Mouse (Mus musculus) neural tube, embryonic 15.5 days (tissue): ENCODE measurements around the gene Lrrc75b. TPM values are rescaled to one million over a fixed set of nuclear protein-coding genes. Genes with fewer than 3 reads are reported as not detected.
A peak's percentile ranks its signal among the peaks of the same experiment; 100 is the strongest.
"Not testable (repeated sequence)": the region's sequence is repeated elsewhere in the genome, so short reads cannot be mapped to it uniquely, and the experiment has no call there.

ENCODE experiments used
- ATAC-seq: fragments of 200-750 bp; cut with Nextera tagmentation; 2 replicates; pipeline ENCODE4 v1.8.0; 2017; ENCODE audit warnings: mild to moderate bottlenecking, moderate TSS enrichment, moderate library complexity; ENCODE audit not compliant: low FRiP score
- H3K27ac ChIP-seq: fragments of 300-500 bp; sonication (generic); replicated peaks from 2 replicates; pipeline ENCODE4 v1.5.1; 2015; ENCODE audit warnings: mild to moderate bottlenecking, inconsistent platforms
- H3K27me3 ChIP-seq: fragments of 300-500 bp; sonication (generic); replicated peaks from 2 replicates; pipeline ENCODE4 v1.6.1; 2015; ENCODE audit warnings: inconsistent platforms
- H3K36me3 ChIP-seq: fragments of 300-500 bp; sonication (generic); 2 replicates; pipeline ENCODE4 v1.6.1; 2015; ENCODE audit warnings: inconsistent platforms
- H3K4me1 ChIP-seq: fragments of 300-500 bp; sonication (generic); 2 replicates; pipeline ENCODE4 v1.6.1; 2015; ENCODE audit warnings: inconsistent platforms
- H3K4me2 ChIP-seq: fragments of 300-500 bp; sonication (generic); 2 replicates; pipeline ENCODE4 v1.6.1; 2015; ENCODE audit warnings: inconsistent platforms, mild to moderate bottlenecking, moderate library complexity
- H3K4me3 ChIP-seq: fragments of 300-500 bp; sonication (generic); replicated peaks from 2 replicates; pipeline ENCODE4 v1.5.1; 2015; ENCODE audit warnings: mild to moderate bottlenecking, inconsistent platforms
- H3K9ac ChIP-seq: fragments of 300-500 bp; sonication (generic); replicated peaks from 2 replicates; pipeline ENCODE4 v1.6.1; 2015; ENCODE audit warnings: mild to moderate bottlenecking, inconsistent platforms
- H3K9me3 ChIP-seq: fragments of 300-500 bp; sonication (generic); replicated peaks from 2 replicates; pipeline ENCODE4 v1.6.1; 2016; ENCODE audit warnings: inconsistent platforms
- WGBS: fragments of 180-500 bp; shearing (Covaris S2); methylation state at CpG from one replicate; pipeline ENCODE4 v1.1.7; 2015; ENCODE audit warnings: mixed read lengths; 5-methylcytosine and 5-hydroxymethylcytosine counted together
- polyA plus RNA-seq: library from polyadenylated mRNA; unstranded; fragments of >200 nt; fragmentation: Nextera tagmentation; extraction: Ambion mirVana; gene quantifications from 2 replicates; pipeline ENCODE4 v1.2.1, GENCODE M21; 2015

Lrrc75b gene
- polyA plus RNA-seq, 1 experiment from 2014 or later: 36.3 TPM

DNA sequence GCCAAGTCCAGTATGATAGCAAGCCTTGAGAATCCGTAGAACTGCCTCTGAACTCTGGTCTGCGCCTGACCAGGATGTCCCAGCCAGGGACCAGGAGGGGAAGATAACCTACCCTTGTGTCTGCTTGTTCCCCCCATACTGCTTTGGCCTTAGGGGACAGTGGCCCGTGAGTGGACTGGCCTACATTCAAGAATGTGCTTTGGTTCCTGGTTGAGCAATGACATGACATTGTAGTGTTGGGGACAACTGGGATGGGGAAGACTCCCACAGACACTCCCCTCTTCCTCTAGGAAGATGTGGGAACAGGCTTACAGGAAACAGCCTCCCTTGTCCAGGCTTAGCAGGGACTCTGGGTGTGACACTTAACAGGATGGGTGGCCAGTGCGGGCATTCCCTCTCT is 27.7 kb upstream of the Lrrc75b start:
- Histone ChIP-seq H3K4me3 (no peak overlapping the region), H3K4me1 (peaks cover 19% of the 10 kb centered on the region), H3K4me2 (no peak overlapping the region), H3K27ac (no peak overlapping the region), H3K36me3 (no peaks in the 10 kb centered on the region), H3K9me3 (no peaks in the 10 kb centered on the region), H3K27me3 (0 out of 2 replicates have a peak, but pooled peaks cover 4% of the 10 kb centered on the region), H3K9ac (no peak overlapping the region)
- WGBS: 89% methylated on average over 4 of the region's 4 CpGs
- no peak for ATAC-seq

DNA sequence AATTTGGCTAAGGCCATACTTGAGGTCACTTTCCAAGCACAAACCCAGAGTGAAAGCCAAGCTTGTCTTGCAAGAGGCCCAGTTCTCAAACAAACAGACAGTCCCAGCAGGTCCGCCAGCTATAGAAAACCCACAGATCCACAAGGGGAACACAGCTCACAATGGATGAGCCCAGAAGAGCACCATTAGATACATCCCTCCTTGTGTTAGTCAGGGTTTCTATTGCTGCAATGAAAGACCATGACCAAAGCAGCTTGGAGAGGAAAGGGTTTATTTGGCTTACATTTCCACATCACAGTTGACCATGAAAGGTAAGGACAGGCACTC is 26.4 kb upstream of the Lrrc75b start:
- Histone ChIP-seq H3K9ac (no peak overlapping the region), H3K27ac (no peak overlapping the region), H3K4me3 (no peak overlapping the region), H3K9me3 (no peaks in the 10 kb centered on the region), H3K36me3 (no peaks in the 10 kb centered on the region), H3K4me2 (peak overlapping the region; percentile 43; the same call in 1 of the 2 replicates), H3K27me3 (0 out of 2 replicates have a peak, but pooled peaks cover 4% of the 10 kb centered on the region), H3K4me1 (peaks cover 19% of the 10 kb centered on the region)
- no peak; the same call in 1 of the 2 replicates for ATAC-seq
- WGBS: 83% methylated on average over 1 of the region's 1 CpGs

DNA sequence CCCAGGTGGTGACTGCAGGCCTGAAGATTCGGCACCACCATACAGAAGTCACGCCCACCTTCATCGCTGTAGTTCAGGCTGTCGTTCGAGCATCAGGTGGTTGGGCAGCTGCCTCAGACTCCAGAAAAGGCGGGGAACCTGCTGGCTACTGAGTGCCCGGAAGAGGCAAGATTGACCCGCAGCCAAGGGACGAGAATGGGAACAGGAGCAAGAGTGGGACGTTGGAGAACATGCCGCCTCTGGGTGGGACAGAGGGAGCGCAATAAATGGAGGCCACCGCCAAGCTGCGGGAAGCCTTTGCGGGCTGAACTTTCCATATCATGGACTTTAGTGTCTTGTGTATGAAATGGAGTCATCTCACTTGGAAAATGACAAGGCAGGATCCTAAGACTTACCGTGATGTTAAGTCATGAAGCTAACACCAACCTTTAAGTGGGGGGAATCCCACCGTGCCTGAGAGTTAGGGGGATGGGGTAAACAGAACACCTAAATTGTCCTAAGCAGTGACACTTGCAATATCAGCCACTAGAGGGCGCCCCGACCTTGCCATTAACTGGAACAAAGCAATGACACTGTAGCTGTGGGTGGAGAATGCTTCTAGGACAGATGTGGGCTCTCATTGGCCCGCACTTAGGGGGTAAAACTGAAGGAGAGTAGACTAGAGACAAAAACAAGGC is 25.9 kb upstream of the Lrrc75b start:
- peak; percentile 80 for ATAC-seq
- Histone ChIP-seq H3K27ac (no peak overlapping the region), H3K4me2 (peak overlapping the region; percentile 43), H3K4me1 (peaks cover 19% of the 10 kb centered on the region), H3K4me3 (no peak overlapping the region), H3K36me3 (no peaks in the 10 kb centered on the region), H3K9me3 (no peaks in the 10 kb centered on the region), H3K9ac (no peak overlapping the region), H3K27me3 (0 out of 2 replicates have a peak, but pooled peaks cover 4% of the 10 kb centered on the region)
- 21% methylated on average over 20 of the region's 20 CpGs for WGBS

DNA sequence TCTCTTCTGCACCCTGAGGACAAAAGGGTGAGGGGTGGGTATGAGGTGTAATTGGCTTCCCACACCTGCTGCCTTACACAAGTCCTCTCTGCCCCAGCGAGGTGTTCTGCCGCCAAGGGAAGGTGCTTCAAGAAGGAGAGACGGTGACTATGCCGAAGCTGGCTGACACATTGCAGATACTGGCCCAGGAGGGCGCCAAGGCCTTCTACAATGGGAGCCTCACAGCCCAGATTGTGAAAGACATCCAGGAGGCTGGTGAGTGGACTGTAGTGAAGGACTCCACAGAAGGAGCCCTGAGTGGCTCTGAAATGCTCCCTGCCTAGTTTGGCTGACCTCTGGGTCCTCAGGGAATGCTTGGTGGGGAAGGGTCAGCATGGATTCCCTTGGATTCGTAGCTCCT is 19.0 kb upstream of the Lrrc75b start:
- no peak overlapping the region for H3K4me3 ChIP-seq
- no peak overlapping the region for H3K9ac ChIP-seq
- H3K9me3 ChIP-seq: no peaks in the 10 kb centered on the region
- H3K4me2 ChIP-seq: no peak overlapping the region
- H3K27ac ChIP-seq: no peak overlapping the region
- H3K36me3 ChIP-seq: no peaks in the 10 kb centered on the region
- 93% methylated on average over 6 of the region's 6 CpGs for WGBS
- H3K27me3 ChIP-seq: no peaks in the 10 kb centered on the region
- H3K4me1 ChIP-seq: no peaks in the 10 kb centered on the region
- no peak for ATAC-seq

DNA sequence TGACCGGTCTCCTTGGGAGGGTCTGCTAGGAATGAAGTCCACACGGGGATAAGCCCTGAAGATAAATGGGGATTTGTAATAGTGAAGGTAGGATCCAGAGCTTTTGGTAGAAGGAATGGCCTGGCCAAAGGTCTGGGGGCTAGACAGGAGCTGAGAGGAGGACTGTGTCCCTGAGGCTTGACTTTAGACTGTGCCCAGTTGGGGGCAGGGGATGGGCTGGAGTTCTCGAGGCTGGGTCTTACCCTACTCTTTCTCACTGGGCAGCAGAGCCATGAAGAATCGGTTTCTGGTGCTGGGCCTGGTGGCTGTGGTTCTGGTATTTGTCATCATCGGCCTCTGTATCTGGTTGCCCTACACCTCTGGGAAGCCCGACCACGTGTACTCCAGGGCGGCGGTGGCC is 13.8 kb upstream of the Lrrc75b start:
- Histone ChIP-seq H3K27me3 (no peaks in the 10 kb centered on the region), H3K4me1 (no peaks in the 10 kb centered on the region), H3K9ac (no peak overlapping the region), H3K9me3 (no peaks in the 10 kb centered on the region), H3K36me3 (no peaks in the 10 kb centered on the region), H3K27ac (no peak overlapping the region), H3K4me3 (no peak overlapping the region), H3K4me2 (no peak overlapping the region)
- 88% methylated on average over 9 of the region's 9 CpGs for WGBS
- no peak for ATAC-seq

DNA sequence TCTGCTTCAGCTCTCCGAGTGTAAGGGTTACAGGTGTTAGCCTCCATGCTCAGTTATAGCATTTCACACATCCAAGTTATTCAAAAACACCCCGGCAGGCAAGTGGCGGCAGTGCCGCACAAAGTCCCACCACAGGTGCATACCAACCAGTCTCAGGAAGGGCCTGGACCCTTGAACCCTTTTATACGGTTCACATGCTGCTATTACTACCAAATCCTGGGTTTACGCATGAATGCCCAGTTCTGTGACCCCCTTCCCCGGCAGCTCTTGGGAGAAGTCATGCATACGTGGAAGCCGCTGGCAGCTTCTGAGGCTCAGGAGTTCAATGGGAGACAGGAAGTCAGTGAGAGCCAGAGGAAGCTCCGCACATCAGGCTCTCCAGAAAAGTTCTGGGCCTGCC is 13.1 kb upstream of the Lrrc75b start:
- H3K4me3 ChIP-seq: no peak overlapping the region
- no peak overlapping the region for H3K4me2 ChIP-seq

DNA sequence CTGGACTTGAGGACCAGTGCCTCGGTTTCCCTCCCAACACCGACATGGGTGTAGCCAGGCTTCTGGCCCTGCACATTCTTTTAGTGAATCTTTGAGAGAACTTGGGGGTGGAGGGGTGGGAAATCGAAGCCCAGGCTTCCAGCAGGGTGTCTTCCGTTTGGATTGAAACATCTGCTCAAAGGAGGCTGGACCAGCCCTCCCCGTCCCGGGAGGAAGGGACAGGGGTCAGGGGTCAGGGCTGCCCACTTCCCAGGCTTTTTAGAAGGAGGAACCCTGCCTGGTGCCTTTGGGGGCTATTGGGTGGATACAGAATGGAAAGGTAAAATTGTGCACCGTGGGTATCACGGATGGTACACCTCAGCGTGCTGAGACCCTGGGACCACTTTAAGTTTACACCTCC is 11.8 kb upstream of the Lrrc75b start:
- Histone ChIP-seq H3K9me3 (no peaks in the 10 kb centered on the region), H3K9ac (no peak overlapping the region), H3K4me3 (no peak overlapping the region), H3K4me2 (no peak overlapping the region), H3K27ac (no peak overlapping the region), H3K4me1 (peaks cover 2% of the 10 kb centered on the region; the same call in 1 of the 2 replicates), H3K36me3 (no peaks in the 10 kb centered on the region), H3K27me3 (peaks cover 4% of the 10 kb centered on the region; the same call in 1 of the 2 replicates)
- no peak for ATAC-seq
- WGBS: 55% methylated on average over 9 of the region's 9 CpGs

More for the DNA sequence above, 13.1 kb upstream of the Lrrc75b start:
- peaks cover 4% of the 10 kb centered on the region; the same call in 1 of the 2 replicates for H3K27me3 ChIP-seq
- no peak overlapping the region for H3K9ac ChIP-seq
- no peaks in the 10 kb centered on the region for H3K9me3 ChIP-seq
- H3K36me3 ChIP-seq: no peaks in the 10 kb centered on the region
- 55% methylated on average over 10 of the region's 10 CpGs for WGBS
- no peak overlapping the region for H3K27ac ChIP-seq
- peaks cover 2% of the 10 kb centered on the region; the same call in 1 of the 2 replicates for H3K4me1 ChIP-seq
- no peak for ATAC-seq

DNA sequence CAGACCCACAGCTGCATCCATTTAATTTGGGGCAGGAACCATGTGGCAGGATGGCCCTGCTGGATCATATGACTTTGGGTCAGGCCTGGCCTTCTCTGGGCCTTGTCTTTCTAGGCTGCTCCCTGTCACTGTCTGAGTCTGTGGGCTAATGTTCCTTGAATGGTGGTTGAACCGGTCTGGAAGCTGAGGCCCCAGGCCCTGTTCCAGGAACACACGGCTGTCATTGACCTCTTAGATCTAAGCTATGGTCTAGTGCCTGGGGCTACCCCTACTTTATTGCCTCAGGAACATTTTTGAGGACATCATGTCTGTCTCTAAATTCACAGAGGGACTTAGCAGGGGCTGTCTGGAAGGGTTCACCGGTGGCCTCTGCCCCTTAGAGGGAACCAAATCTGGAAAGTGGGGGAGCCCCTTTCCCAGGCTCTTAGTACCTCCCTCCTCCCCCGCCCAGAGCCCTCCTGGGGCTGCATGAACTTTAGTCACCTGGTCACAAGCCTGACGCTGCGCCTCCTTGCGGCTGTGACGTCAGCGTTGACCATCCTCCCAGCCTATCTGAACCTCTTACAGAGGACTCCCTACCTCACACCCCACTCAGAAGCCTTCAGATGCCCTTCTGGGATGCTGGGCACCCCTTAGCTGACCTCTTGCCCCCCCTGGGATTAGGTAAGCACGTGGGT is 11.0 kb upstream of the Lrrc75b start:
- H3K9ac ChIP-seq: no peak overlapping the region
- H3K4me3 ChIP-seq: no peak overlapping the region
- no peaks in the 10 kb centered on the region for H3K9me3 ChIP-seq
- peaks cover 4% of the 10 kb centered on the region; the same call in 1 of the 2 replicates for H3K27me3 ChIP-seq
- no peak for ATAC-seq
- no peak overlapping the region for H3K4me2 ChIP-seq
- H3K4me1 ChIP-seq: peaks cover 2% of the 10 kb centered on the region; the same call in 1 of the 2 replicates
- H3K27ac ChIP-seq: no peak overlapping the region
- no peaks in the 10 kb centered on the region for H3K36me3 ChIP-seq
- WGBS: 27% methylated on average over 10 of the region's 10 CpGs

DNA sequence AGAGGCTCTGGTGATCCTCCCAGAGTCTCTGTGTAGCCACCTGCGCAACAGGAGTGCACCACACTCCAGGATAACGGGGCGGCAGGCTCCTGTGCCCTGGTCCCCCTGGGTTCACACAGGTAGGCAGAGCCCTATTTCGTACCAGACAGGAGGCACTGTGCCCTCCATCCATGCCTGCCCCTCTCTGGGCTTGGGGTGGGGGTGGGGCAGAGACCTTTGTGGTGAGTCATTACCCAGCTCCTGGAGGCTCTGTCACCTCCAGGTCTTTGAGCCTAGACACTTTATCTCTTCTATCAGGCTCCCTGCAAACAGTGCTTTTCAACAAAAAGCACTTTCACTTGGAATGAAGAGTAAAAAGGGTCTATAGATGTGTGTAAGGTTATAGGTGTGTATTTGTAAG is 8.7 kb upstream of the Lrrc75b start:
- Histone ChIP-seq H3K4me1 (peaks cover 2% of the 10 kb centered on the region; the same call in 1 of the 2 replicates), H3K9me3 (no peaks in the 10 kb centered on the region), H3K27ac (no peak overlapping the region), H3K4me2 (no peak overlapping the region), H3K27me3 (peaks cover 8% of the 10 kb centered on the region; the same call in 1 of the 2 replicates), H3K36me3 (no peaks in the 10 kb centered on the region), H3K9ac (no peak overlapping the region), H3K4me3 (no peak overlapping the region)
- 17% methylated on average over 4 of the region's 4 CpGs for WGBS
- no peak for ATAC-seq

DNA sequence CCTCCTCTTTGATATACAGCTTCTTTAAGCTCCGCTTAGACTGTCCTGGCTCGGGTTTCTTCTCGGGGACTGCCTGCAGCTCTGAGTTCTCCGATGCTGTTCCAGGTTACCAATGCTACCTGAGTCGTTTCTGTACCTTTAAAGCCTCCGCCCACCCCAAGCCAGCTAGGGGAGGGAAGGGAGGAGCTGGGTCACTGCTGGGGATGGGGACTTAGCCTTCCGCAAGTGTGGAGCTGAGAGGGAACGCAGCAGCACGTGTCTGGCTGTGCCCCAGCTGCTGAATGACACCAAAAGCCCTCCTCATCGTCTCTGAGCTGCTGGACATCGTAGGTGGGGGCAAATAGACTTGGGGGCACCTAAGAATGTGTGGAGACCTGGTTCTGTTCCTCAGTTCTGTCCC is 8.3 kb upstream of the Lrrc75b start:
- WGBS: 5% methylated on average over 11 of the region's 11 CpGs
- ATAC-seq: no peak

DNA sequence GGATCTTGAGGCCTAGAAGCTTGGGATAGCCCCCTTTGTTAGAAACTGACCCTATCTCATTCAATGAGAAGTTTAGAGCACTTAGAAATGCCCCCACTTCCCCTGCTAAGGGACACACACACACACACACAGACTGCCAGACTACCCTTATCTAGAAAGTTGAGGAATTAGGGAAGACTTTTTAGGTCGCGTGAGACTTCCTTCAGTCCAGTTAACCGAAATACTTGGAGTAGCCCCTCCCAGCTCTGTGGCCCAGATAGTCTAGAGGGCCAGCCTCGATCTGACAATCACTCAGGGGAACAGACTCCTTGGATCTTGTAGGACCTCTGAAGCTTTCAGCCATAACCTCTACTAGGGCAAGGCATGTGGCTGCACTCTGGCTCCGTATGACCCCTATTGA is 7.9 kb upstream of the Lrrc75b start:
- Histone ChIP-seq H3K4me3 (no peak overlapping the region), H3K36me3 (no peaks in the 10 kb centered on the region), H3K4me2 (no peak overlapping the region), H3K27ac (no peak overlapping the region), H3K9me3 (no peaks in the 10 kb centered on the region), H3K9ac (no peak overlapping the region), H3K27me3 (peaks cover 8% of the 10 kb centered on the region; the same call in 1 of the 2 replicates), H3K4me1 (peaks cover 2% of the 10 kb centered on the region; the same call in 1 of the 2 replicates)
- WGBS: 45% methylated on average over 5 of the region's 5 CpGs
- no peak for ATAC-seq

More for the DNA sequence above, 8.3 kb upstream of the Lrrc75b start:
- Histone ChIP-seq H3K9me3 (no peaks in the 10 kb centered on the region), H3K36me3 (no peaks in the 10 kb centered on the region), H3K27ac (no peak overlapping the region), H3K4me3 (no peak overlapping the region), H3K9ac (no peak overlapping the region), H3K4me1 (peaks cover 2% of the 10 kb centered on the region; the same call in 1 of the 2 replicates), H3K27me3 (peaks cover 8% of the 10 kb centered on the region; the same call in 1 of the 2 replicates), H3K4me2 (no peak overlapping the region)

DNA sequence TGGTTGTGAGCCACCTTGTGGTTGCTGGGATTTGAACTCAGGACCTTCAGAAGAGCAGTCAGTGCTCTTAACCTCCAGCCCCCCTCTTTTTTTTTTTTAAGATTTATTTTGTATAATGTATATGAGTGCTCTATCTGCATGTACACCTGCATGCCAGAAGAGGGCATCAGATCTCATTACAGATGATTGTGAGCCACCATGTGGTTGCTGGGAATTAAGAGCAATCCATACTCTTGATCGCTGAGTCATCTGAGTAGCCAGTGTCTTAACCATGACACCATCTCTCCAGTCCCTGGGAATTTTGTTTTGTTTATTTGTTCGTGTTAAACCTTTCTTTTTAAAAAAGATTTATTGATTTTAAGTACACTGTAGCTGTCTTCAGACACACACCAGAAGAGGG is 6.6 kb upstream of the Lrrc75b start:
- H3K4me1 ChIP-seq, H3K36me3 ChIP-seq, H3K9me3 ChIP-seq, H3K4me2 ChIP-seq, H3K4me3 ChIP-seq, H3K27ac ChIP-seq, ATAC-seq, H3K9ac ChIP-seq: not testable (repeated sequence)
- WGBS: 87% methylated on average over 2 of the region's 2 CpGs
- peaks cover 16% of the 10 kb centered on the region; the same call in 1 of the 2 replicates for H3K27me3 ChIP-seq
